Mouse (Mus musculus) adrenal gland, postnatal 25 days (tissue): ENCODE results near the gene Mospd3. TPM values are rescaled to one million over a fixed set of nuclear protein-coding genes. Genes with fewer than 3 reads are reported as not detected.
A peak's percentile ranks its signal among the peaks of the same experiment; 100 is the strongest.
"Not testable (repeated sequence)": the region's sequence is repeated elsewhere in the genome, so short reads cannot be mapped to it uniquely, and the experiment has no call there.

Experiments
- DNase-seq: peaks from one replicate; pipeline ENCODE4 v3.0.0; 2021; ENCODE audit warnings: mixed read lengths
- total RNA-seq: library from RNA; stranded (reverse); gene quantifications from 2 replicates; pipeline ENCODE4 v1.2.3, GENCODE M21; 2021

The Mospd3 gene
- total RNA-seq, 1 experiment from 2014 or later, result 59.1 TPM

DNA sequence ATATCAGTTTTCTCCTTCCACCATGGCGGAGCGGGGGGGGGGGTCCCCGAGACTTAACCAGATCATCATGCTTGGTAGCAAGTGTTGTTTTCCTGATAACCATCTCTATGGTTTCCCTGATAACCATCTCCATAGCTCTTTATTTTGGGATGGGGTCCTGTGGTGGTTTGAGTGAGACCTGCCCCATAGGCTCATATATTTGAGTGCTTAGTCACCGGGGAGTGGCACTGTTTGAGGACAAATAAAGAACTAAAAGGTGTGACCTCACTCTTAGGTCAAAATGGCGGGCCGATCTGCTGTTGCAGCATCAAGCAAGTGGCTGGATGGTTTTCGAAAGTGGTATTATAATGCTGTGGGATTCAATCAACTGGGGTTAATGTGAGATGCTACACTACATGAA is 14.5 kb upstream of the Mospd3 start:
- DNase-seq, result no peak

DNA sequence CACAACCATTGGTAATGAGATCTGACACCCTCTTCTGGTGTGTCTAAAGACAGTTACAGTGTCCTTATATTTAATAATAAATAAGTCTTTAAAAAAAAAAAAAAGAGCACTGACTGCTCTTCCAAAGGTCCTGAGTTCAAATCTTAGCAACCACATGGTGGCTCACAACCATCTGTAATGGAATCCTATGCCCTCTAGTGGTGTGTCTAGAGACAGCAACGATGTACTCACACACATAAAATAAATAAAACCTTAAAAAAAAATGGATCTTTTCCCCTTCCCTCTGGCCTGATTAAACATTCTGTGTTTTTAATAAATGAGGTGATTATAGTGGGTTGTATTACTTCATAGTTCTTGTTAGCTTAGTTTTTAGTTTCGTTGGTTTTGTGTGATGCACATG is 14.1 kb upstream of the Mospd3 start:
- not testable (repeated sequence) for DNase-seq

DNA sequence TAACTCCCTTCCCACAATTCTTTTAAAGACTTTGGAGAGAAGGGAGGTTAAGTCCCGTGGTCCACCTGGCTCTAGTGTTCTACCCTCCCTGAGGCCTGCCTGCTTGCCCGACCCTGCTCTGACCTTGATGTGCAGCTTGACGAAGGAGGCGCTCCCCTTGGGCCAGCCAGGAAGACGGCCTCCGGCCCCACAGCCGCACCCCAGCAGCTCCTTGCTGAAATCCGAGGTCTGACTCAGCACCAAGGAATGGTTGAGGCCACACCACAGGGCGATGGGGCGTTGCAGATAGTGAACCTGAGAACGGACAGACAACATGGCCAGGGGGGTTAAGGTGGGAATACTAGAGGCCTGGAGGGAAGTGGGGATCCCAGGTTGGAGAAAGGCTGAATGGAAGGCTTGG is 12.7 kb upstream of the Mospd3 start, which contains the start of gene Pcolce:
Gene Pcolce, minus strand, starts transcription at position 235 of the 400 bp plus-strand sequence.
- peak; percentile 68 for DNase-seq

DNA sequence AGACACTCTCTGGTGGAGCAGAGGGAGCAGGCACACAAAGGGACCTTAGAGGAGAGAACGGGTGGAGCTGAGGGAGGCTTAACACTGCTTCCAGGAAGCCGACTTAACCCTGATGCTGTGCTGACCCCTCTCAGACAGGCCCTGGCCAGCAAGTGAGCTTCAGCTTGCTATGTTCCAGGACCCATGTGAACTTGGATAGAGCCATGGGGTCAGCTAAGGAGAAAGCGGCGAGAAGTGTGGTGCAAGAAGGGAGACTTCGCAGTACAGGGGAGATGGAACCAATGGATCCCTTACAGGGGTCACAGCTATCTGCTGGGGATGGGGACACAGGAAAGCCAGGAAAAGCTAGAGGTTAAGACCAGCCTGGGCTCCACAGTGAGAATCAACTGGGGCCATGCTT is 12.2 kb upstream of the Mospd3 start:
- no peak for DNase-seq

DNA sequence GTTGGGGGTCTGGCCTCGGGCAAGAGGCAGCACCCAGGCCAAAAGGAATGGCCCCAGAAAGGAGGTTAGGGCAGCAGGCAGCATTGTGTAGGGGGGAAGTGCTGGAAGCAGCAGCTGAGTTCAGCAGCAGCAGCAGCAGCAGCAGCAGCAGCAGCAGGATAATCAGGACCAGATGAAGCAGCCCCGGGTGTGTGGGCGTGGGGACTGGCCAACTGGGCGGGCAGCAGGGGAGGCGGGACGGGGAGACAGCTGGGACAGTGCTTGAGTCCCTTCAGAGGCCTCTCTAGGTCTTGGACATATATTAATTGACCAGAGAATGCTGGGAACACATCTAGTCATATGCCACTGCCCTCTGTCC is 10.4 kb upstream of the Mospd3 start:
- peak; percentile 77 for DNase-seq

DNA sequence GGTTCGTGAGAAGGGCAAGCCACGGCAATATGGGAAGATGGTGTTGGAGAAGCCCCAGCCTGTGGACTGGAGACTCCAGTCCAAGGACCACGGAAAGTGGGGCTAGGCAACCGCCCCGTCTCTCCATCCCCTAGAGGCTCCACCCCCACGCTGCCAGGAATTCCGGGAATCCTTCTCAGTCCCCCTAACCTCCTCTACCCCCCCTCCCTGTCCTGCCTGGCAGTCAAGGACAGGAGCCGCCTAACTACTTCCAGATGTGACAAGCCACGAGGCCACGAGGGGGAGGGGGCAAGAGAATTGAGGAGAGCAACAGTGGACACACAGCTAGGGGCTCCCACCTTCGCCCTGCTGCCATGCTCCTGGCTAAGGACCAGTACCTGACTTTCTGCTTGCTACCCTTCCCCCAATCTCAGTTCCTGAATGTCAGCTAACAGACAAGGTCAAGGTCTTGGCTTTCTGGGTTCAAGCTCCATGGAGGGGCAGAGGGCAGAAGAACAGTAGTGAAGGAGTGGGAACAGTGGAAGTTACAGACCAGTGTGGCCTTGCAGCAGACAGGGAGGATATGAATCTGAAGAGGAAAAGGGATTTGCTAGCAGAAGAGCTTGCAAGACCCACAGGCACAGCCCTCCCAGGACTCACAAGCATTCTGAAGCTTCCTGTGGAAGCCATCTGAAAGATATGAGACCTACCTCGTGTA is 9.8 kb upstream of the Mospd3 start:
- DNase-seq, result peak; percentile 82

DNA sequence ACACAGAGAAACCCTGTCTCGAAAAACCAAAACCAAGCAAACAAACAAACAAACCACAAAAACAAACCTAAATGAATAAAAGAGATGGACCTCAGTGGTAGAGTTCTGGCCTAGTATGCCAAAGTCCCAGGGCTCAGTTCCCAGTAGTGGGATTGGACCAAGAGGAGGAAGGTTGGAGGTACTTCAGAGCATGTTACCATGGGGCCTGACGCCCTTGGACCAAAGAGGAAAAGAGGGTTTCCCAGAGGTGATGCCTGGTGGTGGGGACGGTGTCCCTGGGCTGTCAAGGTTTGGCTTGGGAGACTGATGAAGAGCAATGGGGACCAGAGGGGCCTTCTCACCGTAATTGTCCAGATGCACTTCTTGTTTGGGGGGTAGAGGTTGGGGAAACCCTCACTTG is 9.2 kb upstream of the Mospd3 start:
- no peak for DNase-seq

DNA sequence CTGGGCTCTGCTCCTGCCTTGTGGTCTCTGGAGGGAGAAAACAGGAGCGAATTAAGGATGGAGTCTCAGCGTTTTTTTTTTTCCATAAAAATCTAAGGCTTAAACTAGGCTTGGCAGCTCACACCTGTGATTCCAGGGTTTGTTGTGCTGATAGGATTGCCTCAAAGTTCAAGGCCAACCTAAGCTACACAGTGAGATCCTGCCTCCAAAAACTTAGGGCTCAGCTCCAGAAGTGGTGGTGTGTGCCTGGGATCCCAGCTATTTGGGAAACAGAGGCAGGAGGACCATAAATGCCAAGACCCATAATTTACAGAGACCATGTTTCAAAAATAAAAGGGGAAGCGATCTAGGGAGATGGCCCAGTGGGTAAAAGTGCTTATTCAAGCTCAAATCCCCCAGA is 8.4 kb upstream of the Mospd3 start:
- DNase-seq, result no peak

DNA sequence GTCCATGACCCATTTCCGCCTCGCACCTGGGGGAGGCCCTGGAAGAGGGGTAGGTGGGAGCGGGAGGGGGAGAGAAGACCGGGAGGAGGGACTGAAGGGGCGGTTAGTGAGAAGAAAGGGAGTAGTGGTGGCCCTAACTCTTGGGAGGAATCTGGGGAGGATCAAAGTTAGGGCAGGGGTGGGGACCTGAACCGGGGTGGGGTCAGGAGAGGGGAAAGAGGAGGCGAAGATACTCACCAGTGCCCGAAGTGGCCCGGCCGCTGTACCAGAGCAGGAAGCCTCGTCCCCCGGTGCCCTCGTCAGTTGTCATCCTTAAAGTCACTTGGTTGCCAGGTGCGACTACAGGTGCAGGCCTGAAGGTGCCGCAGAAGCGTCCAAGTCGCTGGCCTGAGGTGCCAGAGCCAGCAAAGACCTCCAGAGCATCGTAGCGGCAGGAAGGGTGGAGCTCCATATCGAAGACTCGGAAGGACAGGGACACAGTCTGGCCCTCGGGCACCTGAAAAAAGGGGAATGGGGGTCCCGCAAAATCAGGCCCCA is 7.9 kb upstream of the Mospd3 start:
- DNase-seq, result no peak

DNA sequence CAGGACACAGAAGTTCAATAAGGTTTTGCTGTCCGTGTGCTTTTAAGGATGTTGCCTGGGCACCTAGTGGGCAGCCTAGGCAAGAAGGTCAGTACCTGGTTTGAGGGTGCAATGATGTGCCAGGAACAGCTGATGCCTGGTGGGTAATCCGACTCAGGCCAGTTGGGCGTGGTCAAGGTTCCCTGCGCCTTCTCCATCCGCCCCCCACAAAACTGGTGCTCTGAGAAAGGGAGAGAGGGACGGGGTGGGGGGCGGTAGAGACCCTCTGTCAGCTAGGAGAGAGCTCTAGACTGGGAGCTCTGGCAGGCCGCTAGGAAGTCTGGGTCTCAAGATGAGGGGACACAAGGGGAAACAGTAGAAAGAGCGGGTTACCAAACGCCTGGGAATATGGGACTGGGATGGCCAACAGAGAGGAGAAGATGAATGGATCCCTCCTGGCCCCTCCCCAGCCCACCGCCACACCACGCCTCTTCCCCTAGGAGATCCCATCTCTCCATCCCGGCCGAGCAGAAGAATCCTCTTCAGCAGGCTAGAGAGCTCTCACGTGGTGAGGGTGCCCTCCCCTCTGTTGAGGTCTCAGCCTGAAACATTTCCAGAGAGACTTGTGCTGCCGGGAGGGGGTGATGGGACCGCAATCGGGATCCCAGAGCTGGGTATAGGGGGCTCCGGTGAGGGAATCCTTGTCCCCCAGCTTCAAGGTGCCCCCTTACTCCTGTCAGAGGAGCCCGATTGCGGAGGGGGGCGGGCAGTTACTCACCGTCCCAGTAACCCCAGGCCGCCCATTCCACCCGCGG is 7.2 kb upstream of the Mospd3 start:
- no peak for DNase-seq

DNA sequence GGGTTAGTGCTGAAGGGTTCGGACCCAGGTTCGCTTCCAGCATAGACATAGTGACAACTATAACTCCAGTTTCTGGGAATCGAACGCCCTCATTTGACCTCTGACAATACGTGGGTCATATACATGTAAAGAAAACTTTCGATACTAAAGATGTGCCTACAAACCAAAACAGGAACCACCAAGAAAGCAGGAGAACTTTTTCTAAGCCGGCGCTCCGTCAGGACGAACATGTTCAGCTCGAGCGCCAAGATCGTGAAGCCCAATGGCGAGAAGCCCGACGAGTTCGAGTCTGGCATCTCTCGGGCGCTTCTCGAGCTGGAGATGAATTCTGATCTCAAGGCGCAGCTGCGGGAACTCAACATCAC is 489 bp upstream of the Mospd3 start:
- DNase-seq, result peak; percentile 23

DNA sequence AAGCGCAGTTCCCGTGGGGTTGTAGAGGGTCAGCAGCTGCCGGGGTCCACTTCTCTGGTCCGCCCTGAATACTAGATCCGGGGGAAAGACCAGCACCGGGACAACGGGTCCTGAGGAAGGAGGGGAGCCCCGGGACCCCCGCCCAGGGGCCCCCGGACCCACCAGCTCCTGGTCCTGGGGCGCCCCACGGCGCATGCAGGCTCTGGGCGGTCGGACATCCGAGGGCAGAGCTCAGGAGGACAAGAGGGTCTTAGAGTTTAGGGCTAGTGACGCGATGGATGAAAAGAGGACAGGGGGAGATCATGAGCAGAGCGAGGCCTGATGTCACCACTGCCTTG is 608 bp downstream of the Mospd3 start:
- DNase-seq, result no peak

DNA sequence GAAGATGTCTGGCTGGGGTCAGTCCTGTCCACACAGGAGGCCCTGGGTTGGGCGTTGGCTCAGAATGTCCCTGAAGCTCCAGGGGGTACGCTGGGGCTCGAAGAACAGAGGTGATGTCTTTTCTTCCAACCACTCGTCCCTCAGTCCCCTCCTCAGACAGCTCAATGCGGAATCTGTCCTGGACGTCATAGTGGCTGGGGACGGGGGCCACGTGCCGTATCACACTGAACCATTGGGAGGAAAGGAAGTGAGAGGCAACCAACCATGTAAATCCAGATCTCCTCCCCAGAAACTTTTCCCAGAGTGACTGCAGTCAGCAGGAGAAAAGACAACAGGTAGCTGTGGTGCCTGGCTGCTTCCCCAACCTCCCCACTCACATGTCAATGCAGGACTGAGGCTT is 1.3 kb downstream of the Mospd3 start:
- DNase-seq, result no peak

DNA sequence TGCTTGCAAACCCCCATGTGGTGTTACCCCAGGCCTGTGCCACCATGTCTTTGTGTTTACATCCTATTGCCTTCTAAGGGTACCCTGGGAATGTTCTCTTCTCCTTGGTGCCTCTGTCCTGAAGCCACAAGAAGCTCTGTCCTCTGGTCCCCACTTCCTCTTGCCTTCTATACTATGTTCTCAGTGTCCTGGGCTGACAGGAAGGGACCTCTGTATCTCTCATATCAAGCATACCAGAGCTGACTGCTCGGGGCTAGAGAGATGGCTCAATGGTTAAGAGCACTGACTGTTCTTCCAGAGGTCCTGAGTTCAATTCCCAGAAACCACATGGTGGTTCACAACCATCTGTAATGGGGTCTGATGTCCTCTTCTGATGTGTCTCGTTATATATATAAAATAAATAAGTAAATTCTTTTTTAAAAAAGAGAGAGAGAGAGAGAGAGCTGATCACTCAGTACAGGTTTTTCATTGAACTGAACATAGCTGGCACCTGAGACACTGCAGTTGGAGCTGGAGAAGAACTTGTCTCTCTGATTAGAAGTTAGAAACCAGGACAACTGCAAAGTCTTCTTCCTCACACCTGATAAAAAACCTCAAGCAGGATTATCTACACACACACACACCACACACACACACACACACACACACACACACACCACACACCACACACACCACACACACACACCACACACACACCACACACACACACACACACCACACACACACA is 2.6 kb downstream of the Mospd3 start:
- no peak for DNase-seq

DNA sequence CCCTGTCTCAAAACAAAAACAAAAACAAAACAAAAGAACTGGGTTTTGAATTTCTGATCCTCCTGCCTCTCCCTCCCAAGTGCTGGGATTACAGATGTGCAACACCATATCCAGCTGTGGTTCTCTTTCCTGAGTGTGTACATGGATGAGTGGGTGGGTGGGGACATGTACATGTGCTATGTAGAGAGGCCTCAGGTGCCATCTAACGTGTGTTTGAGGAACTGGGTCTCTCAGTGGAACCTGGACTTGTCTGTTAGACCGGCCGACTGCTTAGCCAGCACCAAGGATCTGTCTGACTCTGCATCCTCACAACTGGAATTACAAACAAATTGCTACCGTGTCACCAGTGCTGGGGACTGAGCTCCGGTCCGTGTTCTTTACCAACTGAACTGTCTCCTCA is 3.2 kb downstream of the Mospd3 start:
- DNase-seq, result no peak

DNA sequence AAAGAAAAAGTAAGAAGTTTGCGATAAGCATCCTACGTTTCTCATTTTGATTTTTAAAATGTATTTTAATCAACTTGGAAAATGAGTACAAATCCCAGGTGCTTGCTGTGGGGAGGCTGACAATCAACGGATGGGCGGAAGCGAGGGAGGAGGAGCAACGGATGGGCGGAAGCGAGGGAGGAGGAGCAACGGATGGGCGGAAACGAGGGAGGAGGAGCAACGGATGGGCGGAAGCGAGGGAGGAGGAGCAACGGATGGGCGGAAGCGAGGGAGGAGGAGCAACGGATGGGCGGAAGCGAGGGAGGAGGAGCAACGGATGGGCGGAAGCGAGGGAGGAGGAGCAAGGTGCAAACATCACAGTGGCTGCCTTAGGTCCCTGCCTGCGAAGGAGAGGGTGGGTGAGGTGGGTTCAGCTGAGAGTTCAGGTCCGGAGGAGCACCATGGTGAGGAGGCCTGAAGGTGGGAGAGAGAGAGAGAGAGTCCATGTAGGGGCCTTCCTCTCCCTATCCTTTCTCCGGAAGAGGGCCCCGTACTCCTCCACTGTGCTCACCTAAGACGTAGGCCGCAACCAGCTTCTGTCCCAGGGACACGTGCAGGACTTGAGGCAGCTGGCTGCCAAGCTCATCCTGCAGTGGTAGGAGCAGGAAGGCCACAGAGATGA is 4.1 kb downstream of the Mospd3 start:
- DNase-seq, result no peak

DNA sequence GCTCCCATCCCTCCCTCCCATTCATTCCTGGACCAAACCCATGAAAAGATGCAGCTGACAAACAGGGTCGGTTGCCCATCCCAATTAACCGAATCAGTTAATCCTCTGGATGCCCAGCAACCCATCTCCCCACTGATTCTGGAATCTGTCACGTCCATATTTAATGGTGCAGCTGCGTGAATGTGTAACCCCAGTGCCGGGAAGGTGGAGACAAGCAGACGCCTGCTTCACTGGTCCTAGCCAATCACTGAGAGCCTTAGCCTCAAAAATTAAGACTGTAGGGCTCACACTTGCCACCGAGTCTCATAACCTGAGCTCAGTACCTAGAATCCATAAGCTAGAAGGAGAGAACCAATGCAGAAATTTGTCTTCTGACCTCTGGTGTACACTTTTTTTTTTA is 4.9 kb downstream of the Mospd3 start:
- DNase-seq, result no peak

DNA sequence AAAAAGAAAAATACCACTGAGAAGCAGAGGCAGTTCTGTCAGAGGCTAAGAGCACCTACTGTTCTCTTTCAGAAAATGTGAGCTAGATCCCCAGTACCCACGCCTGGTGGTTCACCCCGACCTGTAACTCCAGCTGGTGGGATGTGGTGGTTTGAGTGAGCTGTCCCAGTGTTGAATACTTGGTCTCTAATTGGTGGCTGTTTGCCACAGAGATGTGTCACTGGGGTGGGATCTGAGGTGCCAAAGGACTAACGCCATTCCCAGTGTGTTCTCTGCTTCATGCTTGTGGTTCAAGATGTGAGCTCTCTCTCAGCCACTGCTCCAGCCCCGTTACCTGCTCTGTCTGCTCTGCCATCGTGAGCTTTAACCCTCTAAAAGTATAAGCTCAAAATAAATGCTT is 10.4 kb downstream of the Mospd3 start:
- no peak for DNase-seq

DNA sequence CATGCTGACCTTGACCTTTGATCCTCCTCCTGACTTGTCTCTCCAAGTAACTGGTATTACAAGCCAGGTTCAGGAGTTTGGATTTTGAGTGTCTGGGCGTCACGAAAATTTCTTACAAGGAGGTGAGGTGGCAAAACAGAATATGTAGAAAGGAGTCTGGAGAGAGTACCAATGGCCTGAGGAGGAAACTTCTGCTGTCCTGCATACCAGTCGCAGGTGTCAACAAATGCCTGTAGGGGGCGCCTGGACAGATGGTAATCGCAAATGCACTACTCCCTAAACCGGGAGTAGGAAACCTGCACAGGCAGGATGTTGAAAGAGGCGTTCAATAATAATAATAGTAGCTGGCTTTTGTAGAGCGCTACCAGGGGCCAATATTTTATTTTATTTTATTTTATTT is 15.9 kb downstream of the Mospd3 start:
- peak; percentile 75 for DNase-seq

DNA sequence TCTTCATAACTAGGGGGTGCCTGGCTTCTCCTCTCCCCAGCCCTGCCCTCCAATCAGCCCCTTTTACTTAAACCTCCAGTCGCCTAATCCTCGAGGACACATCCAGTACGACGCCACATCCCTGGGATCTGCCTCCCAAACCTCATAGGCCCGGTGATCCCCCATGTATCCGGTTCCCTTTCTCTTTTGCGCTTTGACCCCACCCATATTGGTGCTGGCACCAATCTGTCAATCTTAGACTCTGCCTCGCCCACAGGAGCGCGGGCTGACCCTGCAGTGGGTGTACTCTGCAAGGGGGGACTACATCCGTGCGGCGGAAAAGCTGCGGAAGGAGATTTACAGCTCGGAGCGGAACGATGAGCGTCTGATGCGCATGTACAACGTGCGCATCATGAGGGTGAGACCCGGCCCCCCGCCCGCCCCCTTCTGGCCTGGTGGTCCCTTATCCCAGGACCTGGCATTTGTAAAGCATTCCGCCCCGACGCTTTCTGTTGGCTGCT is 17.1 kb downstream of the Mospd3 start:
- no peak for DNase-seq

DNA sequence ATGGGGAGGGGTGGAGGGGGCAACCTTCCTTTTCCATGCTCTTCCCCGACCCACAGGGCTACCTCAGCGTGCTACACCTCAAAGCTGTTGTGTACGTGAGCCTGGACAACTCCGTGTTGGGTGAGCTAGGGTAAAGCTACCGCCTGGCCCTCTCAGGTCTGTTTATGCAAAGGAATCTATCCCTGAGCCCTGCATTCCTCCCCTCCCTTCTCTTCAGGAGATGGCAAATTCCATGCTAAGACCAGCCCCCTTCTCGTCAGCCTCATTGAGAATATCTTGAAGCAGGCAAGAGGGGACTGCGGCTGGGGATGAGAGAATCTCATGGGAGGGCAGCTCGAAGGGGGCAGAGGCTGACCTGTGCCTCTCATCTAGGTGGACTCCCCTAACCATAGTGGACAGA is 18.2 kb downstream of the Mospd3 start:
- no peak for DNase-seq

DNA sequence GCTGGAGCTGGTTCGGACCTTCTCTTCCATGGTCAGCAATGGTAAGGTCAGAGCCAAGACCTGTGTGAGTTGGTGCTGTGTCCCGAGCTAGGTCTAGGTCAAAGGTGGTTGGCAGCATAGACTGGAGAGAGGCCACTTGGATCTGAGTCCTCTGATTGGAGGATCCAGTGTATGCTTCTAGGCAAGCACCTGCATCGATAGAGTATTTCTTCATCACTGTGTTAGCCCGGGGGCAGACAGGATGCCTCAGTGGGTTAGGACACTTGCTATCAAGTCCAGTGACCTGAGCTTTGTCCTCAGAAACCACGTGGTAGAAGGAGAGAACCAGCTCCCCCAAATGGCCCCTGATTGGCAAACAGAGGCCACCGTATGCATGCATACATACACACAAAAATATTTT is 20.6 kb downstream of the Mospd3 start:
- no peak for DNase-seq
